Mouse (Mus musculus) frontal cortex, postnatal 36 days (tissue): Measurements from ENCODE around the gene Gdpgp1.

ENCODE experiments used
- DNase-seq, 2 experiments: peaks; one replicate each; pipeline ENCODE4 v3.0.0; 2022; ENCODE audit warnings: low spot score in 2 of 2

Gdpgp1 gene

DNA sequence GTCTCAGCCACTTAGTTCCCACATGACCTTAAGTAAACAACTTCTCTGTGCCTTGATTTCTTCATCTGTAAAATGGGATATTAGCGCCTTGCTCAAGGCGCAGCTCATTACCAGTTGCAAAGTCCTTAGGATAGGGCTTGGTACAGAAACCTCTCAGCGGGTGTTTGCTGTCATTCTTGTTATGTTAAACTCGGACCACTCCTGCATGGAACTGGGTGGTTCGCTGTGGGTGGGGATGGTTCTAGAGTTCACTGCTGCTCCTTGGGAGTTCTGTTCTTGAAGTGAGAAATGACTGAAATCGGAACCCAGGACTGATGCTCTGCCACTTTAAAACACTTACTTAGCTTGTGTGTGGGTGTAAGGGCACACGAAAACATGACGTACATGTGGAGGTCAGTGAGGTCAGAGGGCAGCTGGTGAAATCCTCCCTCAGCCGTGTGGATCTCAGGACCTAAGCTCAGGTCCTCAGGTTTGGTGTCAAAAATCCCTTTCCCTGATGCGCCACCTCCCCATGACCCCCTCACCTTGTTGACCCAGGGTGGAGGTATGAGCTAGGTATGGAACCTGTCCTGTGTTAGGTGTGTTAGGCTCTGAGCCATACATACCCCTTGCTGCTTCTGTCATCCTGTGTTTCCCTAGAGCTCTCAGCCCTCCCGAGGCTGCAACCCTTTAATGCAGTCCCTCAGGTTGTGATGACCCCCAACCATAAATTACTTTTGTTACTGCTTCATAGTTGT is 32.6 kb upstream of the Gdpgp1 start:
- no peak for DNase-seq

DNA sequence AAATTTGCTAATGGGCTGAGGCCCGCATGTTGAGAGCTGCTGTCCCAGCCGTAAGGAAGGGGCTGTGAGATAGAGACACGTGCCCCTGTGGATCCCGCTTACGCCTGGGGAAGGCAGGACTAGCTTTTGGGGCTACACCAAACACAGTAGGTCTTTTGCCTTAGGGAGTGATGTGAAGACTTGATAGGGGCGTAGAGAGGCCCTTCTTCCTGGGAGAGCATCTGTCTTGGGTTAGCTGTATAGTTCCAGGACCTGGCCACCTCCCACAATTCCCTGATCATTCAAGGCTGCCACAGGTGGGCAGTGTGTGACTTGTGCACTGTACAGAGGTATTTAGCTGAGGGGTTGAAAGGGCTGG is 32.1 kb upstream of the Gdpgp1 start:
- no peak for DNase-seq

DNA sequence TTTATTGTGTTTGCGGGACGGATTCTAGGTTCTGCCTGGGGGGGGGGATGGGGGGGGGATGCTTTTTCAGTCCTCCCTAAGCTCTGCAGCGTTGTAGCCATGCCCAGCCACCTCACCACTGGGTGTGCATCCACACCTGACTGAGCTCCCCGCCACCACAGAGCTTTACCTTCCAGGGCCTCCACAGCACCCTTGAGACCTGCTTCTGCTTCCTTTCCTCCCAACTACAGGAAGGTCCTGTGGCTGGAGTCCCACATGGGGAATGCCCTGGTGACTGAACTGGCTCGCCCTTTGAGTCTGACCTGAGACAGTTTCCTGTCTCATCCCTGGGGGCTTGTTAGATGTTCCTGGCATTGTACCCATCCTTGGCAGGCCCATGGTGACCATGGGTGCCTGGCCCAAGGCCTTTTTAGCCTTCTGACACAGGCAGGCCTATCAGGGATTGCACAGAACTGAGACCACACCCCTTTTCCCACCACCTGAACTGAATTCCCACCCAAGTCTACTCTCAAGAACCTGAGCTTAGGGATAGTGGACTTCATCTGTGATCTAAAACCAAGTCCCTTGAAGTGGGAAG is 31.6 kb upstream of the Gdpgp1 start:
- no peak for DNase-seq

DNA sequence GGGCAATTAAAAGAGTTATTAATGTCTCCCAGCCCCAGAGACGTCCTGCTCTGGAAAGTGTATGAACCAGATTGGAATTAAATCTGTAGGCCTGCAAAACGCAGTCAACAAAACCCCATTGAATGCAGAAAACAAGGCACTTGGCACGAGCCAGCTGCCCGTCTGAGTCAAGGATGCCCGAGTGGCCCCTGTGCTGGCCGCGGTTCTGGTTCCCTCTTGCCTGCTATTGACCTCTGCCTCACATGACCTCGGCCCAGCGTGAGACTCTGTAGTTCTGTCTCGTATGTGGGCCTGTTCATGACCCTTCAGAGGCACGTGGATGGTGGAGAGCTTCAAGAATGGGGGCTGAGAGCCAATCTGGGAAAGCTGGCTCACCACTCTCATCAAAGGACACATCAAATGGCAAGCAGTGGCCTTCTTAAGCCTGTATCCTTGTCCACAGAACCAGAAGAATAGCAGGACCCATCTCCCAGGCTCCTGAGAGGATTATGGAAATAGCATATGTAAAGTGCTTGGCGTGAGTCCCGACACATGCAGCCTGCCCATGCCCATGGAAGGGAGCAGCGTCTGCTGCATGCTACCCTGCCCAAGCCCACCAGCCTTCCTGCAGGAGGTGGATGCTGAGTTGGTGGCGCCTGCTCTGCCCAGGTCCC is 30.7 kb upstream of the Gdpgp1 start:
- no peak for DNase-seq

DNA sequence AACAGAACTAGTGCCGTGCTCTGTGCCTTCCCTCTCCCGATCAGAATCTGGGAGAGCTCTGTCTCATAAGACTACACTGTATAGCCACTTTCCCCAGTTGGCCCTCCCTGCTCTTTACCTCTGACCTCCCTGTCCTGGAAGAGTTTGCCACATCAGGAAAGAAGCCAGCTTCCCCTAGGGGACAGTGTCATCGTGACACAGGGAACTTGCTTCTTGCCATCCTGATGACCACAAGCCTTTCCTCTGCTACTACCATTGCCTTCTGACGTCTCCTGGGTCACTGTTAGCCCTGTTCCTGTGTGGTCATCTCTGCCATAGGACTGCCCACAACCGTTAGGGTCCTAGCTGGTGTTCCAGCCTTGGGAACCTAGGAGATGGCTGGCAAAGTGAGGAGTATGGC is 29.7 kb upstream of the Gdpgp1 start:
- DNase-seq: no peak

DNA sequence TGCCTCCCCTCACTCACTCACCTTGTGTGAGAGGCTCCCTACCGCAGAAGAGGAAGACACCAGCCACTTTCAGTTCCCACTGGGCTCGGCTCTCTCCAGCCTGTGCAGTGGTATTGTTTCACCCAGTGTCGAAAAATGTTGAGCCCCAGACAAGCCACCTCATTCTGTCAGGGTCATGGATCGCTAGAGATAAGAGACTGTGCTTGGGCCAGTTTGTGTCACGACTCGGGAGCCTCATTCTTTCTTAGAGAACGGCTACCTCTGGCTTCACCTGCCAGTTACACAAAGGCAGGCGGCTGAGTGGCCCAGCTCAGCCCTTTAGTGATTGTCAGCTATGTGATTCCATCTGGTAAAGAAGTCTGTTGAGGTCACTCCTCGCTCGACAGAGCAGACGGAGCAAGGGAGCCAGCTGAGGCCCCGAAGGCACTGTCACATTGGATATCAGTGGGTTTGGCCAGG is 29.0 kb upstream of the Gdpgp1 start:
- no peak for DNase-seq

DNA sequence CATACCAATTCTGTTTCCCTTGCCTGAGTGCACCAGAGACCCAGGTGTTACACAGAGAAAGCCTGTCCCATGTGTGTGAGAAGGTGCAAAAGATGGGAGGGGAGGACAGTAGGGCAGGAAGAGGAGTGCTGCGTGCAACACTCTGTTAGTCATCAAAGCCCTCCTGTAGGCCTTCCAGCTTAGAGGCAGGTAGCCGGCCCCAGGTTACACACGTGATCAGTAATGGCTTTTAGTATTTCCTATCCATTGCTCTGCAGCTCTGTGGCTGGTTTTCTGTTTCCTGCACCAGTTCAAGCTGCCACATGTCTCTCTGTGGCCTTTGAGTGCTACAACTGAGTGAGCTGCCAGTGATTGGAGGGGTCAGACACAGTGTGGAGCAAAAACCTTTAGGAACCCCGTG is 28.3 kb upstream of the Gdpgp1 start:
- no peak for DNase-seq

DNA sequence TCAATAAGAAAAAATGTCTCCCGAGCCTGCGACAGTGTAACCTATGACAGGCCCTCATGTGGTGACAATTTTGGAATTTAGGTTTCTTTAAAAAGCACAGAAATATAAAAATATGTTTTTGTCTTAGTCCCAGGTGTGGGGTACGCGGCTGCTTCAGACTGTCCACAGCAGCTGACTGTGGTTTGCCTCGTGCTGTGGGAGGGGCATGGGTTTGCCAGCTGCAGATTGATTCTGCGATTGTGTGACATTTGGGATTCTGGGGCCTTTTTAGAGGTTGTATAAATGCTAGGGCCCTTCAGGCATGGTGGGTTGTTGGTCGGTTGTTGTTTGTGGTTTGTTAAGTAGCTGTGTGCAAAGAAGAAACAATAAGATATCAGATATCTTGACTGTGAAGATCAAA is 27.7 kb upstream of the Gdpgp1 start:
- DNase-seq: no peak

DNA sequence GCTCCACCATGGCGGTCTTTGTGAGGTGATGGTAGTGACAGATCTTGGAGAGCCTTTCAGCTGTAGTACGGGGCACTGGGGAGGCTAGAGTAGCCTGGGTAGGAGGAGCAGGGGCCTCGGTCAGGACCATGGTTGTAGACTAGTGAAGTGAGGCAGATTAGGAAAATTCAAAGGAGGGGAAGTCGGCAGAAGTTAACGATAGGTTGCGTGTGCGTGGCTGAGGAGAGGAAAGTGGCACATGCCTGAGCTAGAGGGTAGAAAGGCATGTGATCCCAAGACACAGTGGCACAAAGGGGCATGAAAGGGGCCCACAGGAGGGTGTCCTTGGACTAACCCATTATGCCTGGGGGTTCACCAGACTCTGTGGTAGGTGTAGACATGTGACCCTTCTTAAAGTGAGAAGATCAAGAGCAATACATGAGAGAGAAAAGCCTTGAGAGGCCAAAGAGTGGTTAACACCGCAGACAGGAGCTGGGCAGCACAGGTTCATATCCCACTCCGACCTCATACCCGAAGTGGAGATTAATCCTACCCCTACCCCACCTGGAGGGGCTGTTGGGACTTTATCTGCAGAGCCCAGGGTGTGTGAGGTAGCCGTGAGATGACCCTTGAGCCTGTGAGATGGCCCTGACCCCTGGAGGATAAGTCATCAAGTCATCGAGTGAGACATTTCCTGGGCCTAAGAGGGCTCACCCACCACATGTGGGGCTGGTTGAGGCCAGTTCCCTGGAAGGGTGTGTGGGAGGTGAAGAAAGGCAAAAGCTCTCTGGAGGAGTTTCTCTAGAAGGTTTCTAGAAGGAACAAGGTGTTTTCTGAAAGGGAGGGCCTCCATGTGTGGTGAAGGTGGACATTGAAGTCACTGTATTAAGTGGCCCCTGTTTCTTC is 26.7 kb upstream of the Gdpgp1 start:
- DNase-seq: no peak

DNA sequence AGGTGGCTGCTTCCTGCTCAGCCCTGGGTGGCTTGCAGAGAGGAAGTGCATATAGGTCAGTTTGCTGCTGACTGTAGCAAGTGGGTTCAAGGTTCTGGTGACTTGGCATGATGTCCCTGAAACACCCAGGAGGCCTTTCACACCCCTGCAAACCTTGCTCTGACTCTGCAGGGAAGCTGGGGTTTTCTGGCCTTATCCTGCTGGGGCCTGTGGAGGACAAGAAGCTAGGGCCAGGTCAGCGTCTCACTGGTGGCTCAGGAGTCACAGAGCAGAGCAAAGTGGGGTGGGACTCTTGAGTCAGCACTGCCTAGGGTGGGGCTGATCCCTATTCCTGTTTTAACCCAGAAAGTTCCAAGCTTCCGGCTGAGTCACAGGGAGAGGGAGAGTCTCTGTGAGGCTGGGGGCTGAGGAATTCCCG is 25.3 kb upstream of the Gdpgp1 start:
- no peak for DNase-seq

DNA sequence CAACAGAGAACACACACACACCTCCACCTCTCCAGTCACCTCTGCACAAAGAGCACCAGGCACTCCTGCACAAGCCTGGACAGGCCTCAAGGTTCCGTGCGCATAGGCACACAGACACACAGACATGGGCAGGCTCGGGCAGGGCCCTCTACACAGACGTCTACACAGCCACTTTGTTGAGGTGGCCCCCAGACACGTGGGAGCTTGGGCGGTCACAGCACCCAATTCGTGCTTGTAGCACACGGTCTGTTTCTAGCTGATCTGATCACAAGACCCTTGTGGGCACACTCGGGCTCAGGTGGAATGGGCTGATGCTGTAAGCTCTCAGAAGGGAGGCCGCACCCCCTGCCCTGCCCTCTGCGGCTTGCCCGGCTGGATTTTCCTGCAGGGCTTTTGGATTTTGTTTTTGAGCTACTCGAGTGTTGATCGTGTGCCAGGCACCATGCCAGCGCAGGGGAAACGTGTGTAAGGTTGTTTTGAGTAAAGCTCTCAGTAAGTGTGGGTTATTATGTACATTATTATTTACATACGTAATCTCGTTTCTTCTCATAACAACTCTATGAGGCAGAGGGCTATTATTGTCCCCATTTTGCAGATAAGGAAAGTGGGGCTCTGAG is 24.5 kb upstream of the Gdpgp1 start:
- no peak for DNase-seq

DNA sequence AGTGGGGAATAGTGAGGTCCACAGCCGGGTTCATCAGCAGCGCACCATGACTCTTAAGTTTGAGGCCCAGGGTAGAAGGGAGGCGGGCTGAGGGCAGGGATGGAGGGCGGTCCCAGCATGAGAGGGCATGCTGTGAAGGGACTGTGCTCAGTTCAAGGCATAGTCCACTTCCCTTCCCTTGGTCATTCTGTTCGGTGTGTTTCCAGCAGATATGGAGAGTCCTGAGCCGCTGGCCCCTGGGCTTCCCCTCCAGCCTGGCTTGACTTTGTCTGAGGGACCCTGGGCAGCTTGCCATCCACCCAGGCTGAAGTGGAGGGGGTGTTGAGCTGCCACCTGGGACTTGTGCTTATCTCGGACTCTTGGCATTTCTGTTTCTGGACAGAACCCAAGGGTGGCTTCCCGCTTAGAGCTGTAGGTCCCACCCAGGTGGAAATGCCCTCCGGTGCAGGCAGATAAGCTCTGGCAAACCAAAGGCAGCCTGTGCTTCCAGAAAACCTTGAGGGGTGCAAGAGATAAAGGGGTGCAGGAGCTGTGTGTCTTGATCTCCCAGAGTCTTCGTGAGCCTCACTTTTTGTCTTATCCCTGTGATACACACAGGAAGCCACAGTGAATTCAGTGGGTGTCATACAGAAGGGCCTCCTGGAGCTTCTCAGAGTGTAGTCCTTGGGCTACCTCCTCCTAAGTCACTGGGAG is 23.8 kb upstream of the Gdpgp1 start:
- DNase-seq: no peak

DNA sequence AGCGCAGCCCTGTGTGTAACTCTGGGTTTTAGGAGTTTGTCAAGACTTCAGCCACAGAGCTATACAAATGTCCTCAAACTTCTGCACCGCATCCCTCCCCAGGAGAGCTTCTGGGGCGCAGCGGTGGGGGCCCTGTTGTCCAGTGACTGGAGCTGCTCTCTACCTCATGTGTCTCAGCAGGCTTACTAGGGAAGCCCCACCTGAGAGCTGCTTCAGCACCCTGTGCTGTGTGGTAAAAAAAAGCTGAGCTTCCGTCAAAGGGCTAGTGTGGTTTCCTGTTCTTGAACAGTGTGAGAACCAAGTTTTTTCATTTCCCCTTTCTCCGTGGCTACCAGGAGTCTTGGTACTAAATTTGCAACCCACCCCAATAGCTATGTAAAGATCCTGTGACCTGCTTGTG is 23.0 kb upstream of the Gdpgp1 start:
- no peak for DNase-seq

DNA sequence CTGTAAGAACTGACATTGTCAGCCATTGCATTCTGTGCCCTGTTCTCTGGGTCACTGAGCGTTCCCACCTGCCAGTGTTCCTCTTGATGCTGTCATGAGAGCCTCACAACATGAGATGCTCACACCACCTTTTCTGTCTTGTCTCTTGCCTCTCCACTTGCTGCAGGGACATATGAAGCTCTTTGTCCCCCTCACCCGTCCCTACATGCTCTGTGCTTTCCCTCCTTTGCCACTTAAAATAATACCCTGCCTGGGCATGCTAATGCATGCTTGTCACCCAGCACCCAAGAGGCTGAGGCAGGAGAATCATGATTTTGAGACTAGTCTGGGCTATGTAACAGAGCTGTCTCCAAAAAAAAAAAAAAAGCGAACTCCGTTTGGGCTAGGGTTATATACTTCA is 21.7 kb upstream of the Gdpgp1 start:
- no peak for DNase-seq

DNA sequence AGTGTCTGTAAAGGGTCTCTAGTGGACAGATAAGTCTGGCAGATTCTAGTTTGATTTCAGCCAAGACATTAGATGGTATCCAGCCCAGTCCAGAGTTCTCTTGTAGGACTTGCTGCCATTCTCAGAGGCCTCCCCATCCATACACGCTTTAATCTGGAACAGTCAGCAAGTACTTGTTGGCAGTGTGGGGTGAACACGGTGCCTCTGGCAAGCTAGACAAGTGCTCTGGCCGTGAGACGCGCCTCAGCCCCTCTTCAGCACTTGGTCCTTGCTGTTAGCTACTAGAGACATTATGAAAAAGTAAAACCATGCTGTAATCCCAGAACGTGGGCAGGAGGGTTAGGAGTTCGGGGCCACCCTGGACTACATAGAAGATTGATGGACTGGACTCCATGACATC is 19.1 kb upstream of the Gdpgp1 start:
- DNase-seq: no peak

DNA sequence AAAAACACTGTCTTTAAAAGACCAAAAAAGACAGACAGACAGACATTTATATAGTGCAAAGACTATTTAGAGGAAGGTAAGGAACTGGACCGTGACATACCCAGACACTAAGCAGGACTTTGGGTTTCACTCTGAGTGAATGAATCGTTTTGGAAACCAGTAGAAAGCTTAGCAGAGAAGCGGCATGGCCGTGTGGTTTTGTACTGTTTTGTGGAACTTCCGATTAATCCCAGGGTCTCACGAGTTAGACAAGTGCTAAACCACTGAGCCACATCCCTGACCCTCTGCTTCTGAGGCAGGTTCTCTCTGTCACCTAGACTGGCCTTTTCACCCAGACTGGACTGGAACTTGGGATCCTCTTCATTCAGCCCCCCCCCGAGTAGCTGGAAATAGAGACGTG is 18.2 kb upstream of the Gdpgp1 start:
- no peak for DNase-seq

DNA sequence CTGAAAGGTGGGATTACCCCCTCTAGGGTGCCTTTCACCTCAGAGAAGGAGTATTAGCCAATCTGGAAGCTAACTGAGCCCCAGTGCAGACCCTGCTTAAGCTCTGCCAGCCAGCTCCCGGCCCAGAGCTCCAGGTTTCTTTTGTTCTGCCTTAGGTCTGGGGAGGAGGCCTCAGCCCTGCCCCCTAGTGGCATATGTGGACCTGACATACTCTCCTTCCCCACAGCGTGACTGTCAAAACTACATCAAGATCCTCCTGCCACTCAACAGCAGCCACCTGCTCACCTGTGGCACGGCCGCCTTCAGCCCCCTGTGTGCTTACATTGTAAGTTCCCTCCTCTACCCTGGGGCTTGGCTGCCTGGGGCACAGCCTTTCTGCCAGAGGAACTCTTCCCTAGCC is 17.3 kb upstream of the Gdpgp1 start:
- peak; percentile 71 to 74 for DNase-seq

DNA sequence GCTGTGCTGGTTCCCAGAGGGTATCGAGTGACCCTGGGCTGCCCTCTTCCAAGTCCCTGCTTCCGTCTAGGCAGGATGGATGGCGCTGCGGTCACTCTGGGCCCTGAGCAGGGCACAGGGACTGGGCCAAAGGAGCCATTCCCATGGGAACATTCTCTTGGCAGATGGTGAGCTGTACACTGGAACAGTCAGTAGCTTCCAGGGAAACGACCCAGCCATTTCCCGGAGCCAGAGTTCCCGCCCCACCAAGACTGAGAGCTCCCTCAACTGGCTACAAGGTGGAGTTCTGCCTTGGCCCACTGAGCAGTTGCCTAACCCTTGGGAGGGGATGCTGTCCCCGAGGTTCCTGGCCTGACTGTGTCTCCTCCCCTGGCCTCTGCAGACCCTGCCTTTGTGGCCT is 16.1 kb upstream of the Gdpgp1 start:
- peak; percentile 29 to 41 for DNase-seq

DNA sequence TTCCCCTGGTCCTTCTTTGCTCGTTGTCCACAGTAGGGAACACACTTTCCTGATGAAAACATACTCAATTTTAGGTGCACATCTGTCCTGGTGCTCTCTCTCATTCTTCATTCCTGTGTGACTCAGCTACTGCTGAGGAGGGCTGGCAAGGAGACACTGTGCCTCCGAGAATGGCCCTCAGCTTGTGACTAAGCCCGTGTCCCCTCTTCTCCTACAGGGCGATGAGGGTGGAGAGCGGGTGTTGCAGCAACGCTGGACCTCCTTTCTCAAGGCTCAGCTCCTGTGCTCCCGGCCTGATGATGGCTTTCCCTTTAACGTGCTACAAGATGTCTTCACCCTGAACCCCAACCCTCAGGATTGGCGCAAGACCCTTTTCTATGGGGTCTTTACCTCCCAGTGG is 14.0 kb upstream of the Gdpgp1 start:
- no peak for DNase-seq

DNA sequence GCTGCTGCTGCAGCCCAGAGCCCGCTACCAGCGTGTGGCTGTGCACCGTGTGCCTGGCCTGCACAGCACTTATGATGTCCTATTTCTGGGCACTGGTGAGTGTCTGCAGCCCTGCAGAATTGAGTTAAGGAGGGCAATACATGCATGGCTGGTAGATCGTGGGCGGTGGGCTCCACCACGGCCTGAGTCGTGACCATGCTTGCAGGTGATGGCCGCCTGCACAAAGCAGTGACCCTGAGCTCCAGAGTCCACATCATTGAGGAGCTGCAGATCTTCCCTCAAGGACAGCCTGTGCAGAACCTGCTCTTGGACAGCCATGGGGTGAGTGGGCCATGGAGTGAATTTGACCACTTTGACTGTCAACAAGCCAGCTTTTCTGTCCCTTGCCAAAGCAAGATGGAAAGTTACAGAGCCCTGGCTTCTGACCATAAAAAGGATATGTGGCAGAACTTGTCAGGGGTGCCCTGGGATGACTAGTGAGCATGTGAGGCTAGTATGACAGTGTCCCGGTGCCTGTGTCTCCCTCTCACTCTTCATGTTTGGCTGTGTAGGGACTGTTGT is 12.3 kb upstream of the Gdpgp1 start:
- no peak for DNase-seq

DNA sequence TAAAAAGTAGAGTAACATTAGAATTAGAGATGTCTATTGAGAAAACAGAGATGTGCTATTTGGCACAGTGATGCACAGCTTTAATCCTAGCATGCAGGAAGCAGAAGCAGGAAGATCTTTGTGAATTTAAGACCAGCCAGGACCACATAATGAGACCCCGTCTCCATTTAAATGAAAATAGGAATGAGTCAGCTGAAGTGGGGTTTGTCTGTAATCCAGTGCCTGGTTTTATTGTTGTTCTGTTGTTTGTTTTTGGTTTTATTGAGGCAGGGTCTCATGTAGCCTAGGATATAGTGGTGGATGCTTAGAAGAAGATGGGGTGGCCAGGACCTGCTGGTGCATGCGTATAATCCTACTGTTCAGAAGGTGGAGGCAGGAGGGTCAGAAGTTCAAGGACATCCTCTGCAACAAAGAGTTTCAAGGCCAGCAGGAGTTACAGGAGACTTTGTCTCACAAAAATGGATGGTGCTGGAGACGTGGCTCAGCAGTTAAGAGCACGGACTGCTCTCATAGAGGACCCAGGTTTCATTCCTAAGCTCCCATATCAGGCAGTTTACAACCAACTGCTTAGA is 11.4 kb upstream of the Gdpgp1 start:
- no peak for DNase-seq
